Mouse (Mus musculus) T-helper 1 cell (primary cell): Measurements from ENCODE around the gene Sdk2.

Experiments used
- in situ Hi-C: fragments of 300-600 bp; cut with MboI, MseI; formaldehyde crosslinking; loops from one replicate; pipeline ENCODE4 v1.15.1; 2025; ENCODE audit warnings: high pct_unique_total_duplicates

The Sdk2 gene

GRCm38 (mm10) chr11:113991886-113992285 is 75.0 kb downstream of the Sdk2 start:
- in situ Hi-C loops, result no loop called here

- in situ Hi-C loops, result no loop called here
These were observed 76.4 kb downstream of the Sdk2 start for GRCm38 (mm10) chr11:113990466-113990865.

- in situ Hi-C loops, result no loop called here
These were observed 76.8 kb downstream of the Sdk2 start for GRCm38 (mm10) chr11:113990065-113990464.

GRCm38 (mm10) chr11:113985826-113986416 is 80.9 kb downstream of the Sdk2 start:
- in situ Hi-C loops, result no loop called here

GRCm38 (mm10) chr11:113981732-113982503 is 84.9 kb downstream of the Sdk2 start:
- in situ Hi-C loops, result no loop called here

- in situ Hi-C loops, result no loop called here
These were observed 85.8 kb downstream of the Sdk2 start for GRCm38 (mm10) chr11:113981088-113981487.

- in situ Hi-C loops, result loop anchor here (10.0 kb wide), 1 partner anchor 966 kb away; no protein-coding TSS in a partner anchor
These were observed 88.5 kb downstream of the Sdk2 start for GRCm38 (mm10) chr11:113978318-113978717.

GRCm38 (mm10) chr11:113975667-113975970 is 91.2 kb downstream of the Sdk2 start:
- in situ Hi-C loops, result loop anchor here (10.0 kb wide), 1 partner anchor 969 kb away; no protein-coding TSS in a partner anchor

GRCm38 (mm10) chr11:113974876-113975666 is 91.8 kb downstream of the Sdk2 start:
- in situ Hi-C loops, result loop anchor here (10.0 kb wide), 1 partner anchor 970 kb away; no protein-coding TSS in a partner anchor

- in situ Hi-C loops, result loop anchor here (10.0 kb wide), 1 partner anchor 972 kb away; no protein-coding TSS in a partner anchor
These were observed 94.4 kb downstream of the Sdk2 start for GRCm38 (mm10) chr11:113972517-113972872.

- in situ Hi-C loops, result loop anchor here (10.0 kb wide), 1 partner anchor 973 kb away; no protein-coding TSS in a partner anchor
These were observed 95.0 kb downstream of the Sdk2 start for GRCm38 (mm10) chr11:113971609-113972516.

GRCm38 (mm10) chr11:113970026-113970425 is 96.8 kb downstream of the Sdk2 start:
- in situ Hi-C loops, result loop anchor here (10.0 kb wide), 1 partner anchor 975 kb away; no protein-coding TSS in a partner anchor

GRCm38 (mm10) chr11:113965214-113965613 is 101.6 kb downstream of the Sdk2 start:
- in situ Hi-C loops, result loop anchor here (10.0 kb wide), 1 partner anchor 320 kb away; no protein-coding TSS in a partner anchor

GRCm38 (mm10) chr11:113962751-113963150 is 104.1 kb downstream of the Sdk2 start:
- in situ Hi-C loops, result loop anchor here (10.0 kb wide), 1 partner anchor 322 kb away; no protein-coding TSS in a partner anchor

GRCm38 (mm10) chr11:113951616-113951988 is 115.2 kb downstream of the Sdk2 start:
- in situ Hi-C loops, result no loop called here

GRCm38 (mm10) chr11:113950904-113951615 is 115.8 kb downstream of the Sdk2 start:
- in situ Hi-C loops, result no loop called here

- in situ Hi-C loops, result no loop called here
These were observed 118.2 kb downstream of the Sdk2 start for GRCm38 (mm10) chr11:113948676-113949075.

GRCm38 (mm10) chr11:113942101-113942735 is 124.6 kb downstream of the Sdk2 start:
- in situ Hi-C loops, result no loop called here

GRCm38 (mm10) chr11:113933678-113934077 is 133.2 kb downstream of the Sdk2 start:
- in situ Hi-C loops, result no loop called here

- in situ Hi-C loops, result no loop called here
These were observed 133.9 kb downstream of the Sdk2 start for GRCm38 (mm10) chr11:113932909-113933308.
